Mouse (Mus musculus): ENCODE data around the gene Plxna1.

DNA sequence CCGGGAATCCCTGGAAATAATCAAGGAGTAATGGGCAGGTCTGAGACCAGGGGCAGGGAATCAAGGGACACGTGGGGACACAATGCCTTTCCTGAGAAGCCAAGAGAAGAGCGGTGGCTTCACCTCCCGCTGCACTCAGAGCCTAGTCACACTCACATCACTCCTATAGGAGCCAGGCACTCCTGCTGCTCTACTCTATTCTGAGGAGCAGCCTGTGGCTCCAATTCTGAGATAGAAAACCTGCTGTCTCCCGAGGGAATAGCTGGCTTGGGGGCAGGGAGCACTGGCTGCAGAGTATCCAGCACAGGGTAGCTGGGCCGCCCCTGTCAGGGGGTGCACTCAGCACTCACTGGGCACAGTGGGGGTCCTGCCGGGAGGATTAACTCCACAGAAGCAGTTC, 6.8 kb downstream of the Plxna1 start:
- no peak for TF ChIP-seq CTCF (conservative IDR thresholded peaks at IDR 0.05; ENCODE audit: insufficient read depth, insufficient read length, low read depth, low read length)
- TF ChIP-seq POLR2A (IDR thresholded peaks at IDR 0.05; ENCODE audit: low read depth, low read length) = no peak

Data from kidney, adult 2 months (tissue).